Mouse (Mus musculus): ENCODE results near the gene Nr1d1.

GRCm38 (mm10) chr11:98740393-98741050, 34.6 kb downstream of the Nr1d1 start, which contains the start of gene Thra:
- no peak for TF ChIP-seq EP300 (IDR thresholded peaks at IDR 0.05; ENCODE audit: low read depth)
- TF ChIP-seq CTCF (IDR thresholded peaks at IDR 0.05; ENCODE audit: low read depth), result no peak

Measured in heart, postnatal 0 days (tissue).